Mouse (Mus musculus): ENCODE measurements around the gene Ccdc9.

Gene Ccdc9

GRCm38 (mm10) chr7:16286026-16286961 lies at the start of gene Ccdc9:
Ccdc9 (minus strand) TSS chr7:16286795.
- DNase-seq (ENCODE audit: extremely low spot score) = peak; percentile 100

- no peak for DNase-seq (ENCODE audit: extremely low spot score)
These were observed 42.6 kb upstream of the Ccdc9 start for GRCm38 (mm10) chr7:16329146-16329545.

DNA sequence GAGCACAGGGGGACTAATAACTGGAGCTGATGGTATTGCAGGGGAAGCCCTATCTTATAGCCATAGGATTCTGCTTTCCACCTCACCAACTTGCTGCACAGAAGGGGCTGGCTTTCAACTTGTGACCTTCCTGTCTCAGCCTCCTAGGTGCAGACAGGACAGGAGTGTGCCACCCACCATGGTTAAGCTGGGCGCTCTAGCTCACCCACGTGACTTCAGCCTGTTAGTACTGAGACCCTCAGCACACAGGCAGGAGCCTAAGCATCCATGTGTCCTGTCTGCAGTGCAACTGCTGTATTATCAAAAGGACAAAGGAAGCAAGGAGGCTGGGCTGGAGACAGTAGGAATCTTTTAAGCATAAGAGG lies 40.0 kb upstream of the Ccdc9 start:
- no peak for DNase-seq (ENCODE audit: extremely low spot score)

- peak; percentile 65 for DNase-seq (ENCODE audit: extremely low spot score)
These were observed 39.5 kb upstream of the Ccdc9 start for GRCm38 (mm10) chr7:16325920-16326606.

DNA sequence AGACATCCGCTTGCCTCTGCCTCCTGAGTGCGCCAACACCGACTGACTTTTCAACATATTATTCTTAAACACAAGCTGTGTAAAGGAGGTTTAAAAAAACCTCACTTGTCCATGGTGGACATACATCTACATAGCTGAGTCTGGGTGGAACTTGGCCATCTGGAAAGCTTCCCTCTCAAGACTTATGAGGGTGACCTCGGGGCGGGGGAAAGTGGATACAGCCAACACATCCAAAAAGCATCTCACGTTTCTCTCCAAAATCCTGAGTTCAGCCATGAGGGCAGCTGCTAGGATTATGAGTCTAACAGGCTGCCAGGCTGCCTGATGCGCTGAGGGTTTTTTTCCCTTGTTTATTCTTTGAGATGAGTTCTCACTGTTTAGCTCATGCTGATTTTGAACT lies 38.1 kb upstream of the Ccdc9 start:
- no peak for DNase-seq (ENCODE audit: extremely low spot score)

GRCm38 (mm10) chr7:16320479-16320878 lies 33.9 kb upstream of the Ccdc9 start:
- no peak for DNase-seq (ENCODE audit: extremely low spot score)

- no peak for DNase-seq (ENCODE audit: extremely low spot score)
These were observed 32.6 kb upstream of the Ccdc9 start for GRCm38 (mm10) chr7:16319216-16319615.

DNA sequence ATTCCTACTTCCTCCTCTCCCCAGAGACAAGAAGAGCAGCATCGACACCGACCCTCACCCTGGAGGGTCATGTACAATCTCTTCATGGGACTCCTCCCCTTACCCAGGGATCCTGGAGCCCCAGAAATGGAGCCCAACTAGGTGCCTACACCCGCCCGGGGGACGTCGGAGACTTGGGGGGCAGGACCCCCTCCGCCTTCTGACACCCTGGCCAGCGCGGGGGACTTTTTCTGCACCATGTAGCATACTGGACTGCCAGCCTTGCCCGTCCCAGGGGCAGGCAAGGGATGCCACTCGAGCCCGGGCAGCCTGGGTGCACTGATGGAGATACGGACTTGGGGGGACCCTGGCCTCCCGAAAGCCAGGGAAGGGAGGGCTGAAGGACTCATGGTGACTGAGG lies 30.5 kb upstream of the Ccdc9 start:
- no peak for DNase-seq (ENCODE audit: extremely low spot score)

DNA sequence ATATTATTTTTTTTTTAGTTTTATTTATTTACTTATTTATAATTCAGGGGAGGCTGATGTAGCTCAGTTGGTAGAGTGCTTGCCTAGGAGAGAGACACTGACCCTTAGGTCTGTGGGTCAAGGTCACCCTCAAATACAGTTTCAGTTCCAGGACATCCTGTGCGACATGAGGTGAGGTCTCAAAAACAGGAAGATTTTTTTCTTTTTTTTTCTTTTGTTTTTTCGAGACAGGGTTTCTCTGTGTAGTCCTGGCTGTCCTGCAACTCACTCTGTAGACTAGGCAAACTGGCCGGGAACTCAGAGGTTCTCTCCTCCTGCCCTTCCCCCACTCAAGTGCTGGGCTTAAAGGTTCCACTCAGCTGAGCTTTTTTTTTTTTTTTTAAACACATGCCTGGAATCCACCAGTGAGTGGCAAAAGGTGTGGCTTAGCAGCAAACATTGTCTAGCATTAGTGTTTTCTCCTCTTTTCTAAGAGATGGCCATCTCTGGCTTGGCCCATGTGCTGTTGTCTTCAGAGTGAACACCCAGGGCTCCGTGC lies 28.7 kb upstream of the Ccdc9 start:
- no peak for DNase-seq (ENCODE audit: extremely low spot score)

DNA sequence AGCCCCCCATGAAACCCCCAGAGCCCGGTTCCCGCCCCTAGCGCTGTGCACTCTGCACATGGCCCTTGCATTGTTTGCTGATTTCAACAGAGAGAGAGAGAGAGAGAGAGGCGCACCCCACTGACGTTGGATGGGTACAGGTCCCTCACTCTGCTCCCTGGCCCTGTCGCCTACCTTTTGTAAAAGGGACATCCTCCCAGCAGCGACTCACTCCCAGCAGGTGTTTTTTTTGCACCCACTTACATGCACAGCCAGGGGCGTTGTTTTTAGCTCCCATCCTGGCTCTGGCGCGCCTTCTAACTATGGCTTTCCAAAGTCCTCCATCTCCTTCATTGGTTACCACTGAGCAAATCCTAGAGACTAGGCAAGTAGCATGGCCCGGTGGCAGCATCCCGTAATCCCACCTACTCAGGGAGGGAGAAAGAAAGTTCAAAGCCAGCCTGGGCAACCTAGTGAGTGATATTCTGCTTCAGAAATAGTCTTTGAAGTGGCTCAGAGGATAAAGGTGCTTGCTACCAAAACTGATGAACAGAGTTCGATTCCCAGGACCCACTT lies 27.7 kb upstream of the Ccdc9 start:
- no peak for DNase-seq (ENCODE audit: extremely low spot score)

DNA sequence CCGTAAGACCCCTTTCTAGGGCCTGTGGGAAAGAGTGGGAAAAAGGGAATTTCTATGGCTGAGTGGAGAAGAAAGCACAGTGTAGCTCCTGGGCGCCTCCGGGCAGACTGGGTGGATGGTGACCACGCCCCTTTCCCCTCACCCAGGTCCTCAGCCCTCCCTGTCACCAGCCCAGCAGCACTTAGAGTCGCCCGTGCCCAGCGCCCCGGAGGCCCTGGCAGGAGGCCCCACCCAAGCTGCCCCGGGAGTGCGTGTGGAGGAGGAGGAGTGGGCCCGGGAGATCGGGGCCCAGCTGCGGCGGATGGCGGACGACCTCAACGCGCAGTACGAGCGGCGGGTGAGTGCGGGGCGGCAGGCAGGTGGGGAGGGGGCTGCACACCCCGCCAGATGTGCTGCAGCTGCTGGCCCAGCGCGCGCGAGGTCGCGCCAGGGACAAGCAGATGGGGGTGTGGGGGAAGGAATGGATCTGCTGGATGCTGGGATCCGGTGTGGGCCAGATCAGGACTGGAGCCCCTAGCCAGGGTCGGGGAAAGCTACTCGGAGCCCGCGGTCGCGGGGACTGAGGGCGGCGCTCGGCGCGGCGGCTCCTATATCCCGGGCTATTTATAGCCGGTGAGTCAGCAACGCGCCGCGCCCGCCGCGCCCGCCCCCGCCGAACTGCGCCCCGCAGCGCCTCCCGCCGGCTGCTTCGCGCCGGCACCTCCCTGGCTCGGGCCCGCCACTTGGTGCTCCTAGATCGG lies 27.1 kb upstream of the Ccdc9 start:
- DNase-seq (ENCODE audit: extremely low spot score) = peak; percentile 84

DNA sequence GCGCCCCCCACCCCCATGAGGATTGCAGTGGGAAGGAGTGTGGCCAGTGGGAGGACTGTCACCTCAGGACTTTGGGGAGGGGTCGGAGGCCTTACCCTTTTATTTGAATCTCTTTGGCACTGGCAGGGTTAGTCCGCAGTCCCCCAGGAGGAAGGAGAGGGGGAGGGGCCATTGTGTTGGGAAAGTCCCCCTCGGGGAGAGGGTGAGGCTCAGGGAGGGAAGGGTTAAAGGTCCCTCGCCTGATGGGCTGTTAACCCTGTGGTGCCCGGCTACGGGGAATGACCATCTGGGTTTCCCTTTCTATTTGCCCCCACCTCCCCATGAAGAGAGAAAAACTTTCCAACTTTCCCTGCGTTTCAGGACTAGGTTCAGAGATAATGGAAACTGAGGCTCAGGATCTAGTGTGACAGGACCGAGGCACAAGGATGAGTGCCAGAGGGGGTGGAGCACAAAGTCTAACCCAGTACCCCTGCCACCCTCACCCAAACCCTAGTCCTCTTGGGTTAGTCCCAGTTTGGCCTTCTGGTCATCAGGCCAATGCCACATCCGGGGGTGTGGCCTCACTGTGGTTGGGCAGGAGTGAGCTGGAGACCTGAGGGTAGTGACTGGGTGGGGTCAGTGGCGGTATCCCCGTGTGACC lies 26.2 kb upstream of the Ccdc9 start:
- DNase-seq (ENCODE audit: extremely low spot score) = peak; percentile 94

GRCm38 (mm10) chr7:16312011-16312671 lies 25.5 kb upstream of the Ccdc9 start:
- no peak for DNase-seq (ENCODE audit: extremely low spot score)

DNA sequence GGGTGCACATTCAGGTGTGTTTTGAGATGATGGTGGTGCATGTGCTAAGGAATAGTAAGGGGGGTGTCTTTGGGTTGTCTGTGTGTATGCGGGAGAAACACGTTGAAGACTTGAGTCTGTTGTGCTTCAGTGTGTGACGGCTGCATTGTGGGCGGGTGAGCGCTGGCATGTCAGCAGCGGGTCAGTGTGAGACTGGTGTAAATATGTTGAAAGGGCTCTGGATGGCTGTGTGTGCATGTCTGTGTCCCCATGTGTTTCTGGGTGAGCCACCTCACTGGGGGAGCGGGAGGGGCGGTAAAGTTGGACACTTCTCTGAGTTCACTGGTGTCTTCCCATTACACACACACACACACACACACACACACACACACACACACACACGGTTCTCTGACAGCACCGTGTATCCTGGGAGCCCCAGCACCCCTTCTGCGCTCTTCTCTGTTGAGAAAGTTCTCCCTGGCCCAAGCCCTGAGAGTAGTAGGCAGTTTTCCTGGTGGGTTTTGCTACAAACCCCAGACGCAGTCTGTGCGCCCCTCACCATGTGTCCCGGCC lies 24.9 kb upstream of the Ccdc9 start:
- no peak for DNase-seq (ENCODE audit: extremely low spot score)

- peak; percentile 35 for DNase-seq (ENCODE audit: extremely low spot score)
These were observed 24.2 kb upstream of the Ccdc9 start for GRCm38 (mm10) chr7:16310521-16311452.

- peak; percentile 74 for DNase-seq (ENCODE audit: extremely low spot score)
These were observed 23.5 kb upstream of the Ccdc9 start for GRCm38 (mm10) chr7:16310020-16310520.

- DNase-seq (ENCODE audit: extremely low spot score) = peak; percentile 87
These were observed 22.9 kb upstream of the Ccdc9 start for GRCm38 (mm10) chr7:16309318-16310019.

DNA sequence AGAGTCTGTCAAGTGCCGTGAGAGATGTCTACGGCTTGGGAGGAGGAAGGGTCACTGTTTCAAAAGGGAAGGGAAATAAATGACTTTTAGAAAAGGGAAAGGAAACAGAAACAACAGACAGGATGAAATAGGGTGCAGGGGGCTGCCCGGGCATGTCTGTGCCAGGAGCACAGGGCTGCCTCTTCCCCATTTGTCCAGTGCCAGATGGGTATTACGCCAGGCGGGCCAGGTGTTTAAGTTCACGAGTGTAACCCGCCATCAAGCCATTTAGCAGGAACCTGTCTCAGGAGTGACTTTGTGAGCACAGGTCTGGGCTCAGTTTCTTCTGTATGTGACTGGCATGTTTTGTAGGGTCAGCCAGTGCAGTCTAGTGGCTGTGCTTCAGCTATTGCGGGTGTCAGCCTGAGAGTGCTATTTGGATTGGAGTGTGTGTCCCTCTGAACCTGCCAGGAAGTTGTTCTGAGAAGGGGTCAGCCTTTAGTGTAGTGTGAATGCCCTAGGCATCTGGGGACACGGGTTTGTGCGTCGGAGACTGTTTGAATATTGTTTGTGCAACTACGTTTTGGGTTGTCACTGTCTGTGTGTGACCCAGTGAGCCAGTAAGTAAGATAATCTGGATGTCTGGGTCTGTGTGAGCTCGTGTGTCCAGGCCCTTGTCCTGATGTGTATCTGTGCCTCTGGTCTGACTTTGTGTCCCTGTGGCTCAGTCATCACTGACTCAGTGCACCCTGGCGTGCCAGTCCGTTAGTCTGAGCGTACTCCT lies 22.1 kb upstream of the Ccdc9 start:
- DNase-seq (ENCODE audit: extremely low spot score) = no peak

Measured in embryo, embryonic 9.5 days (tissue).